Mouse (Mus musculus): ENCODE results near the gene H2al1g.
"Not testable (repeated sequence)": the region's sequence is repeated elsewhere in the genome, so short reads cannot be mapped to it uniquely, and the experiment has no call there.

H2al1g gene

GRCm38 (mm10) chrX:11317956-11318355, at the start of gene H2al1g:
Gene H2al1g (plus strand): TSS chrX:11318256.
- DNase-seq (ENCODE audit: low spot score in 2 of 2) = not testable (repeated sequence)

DNA sequence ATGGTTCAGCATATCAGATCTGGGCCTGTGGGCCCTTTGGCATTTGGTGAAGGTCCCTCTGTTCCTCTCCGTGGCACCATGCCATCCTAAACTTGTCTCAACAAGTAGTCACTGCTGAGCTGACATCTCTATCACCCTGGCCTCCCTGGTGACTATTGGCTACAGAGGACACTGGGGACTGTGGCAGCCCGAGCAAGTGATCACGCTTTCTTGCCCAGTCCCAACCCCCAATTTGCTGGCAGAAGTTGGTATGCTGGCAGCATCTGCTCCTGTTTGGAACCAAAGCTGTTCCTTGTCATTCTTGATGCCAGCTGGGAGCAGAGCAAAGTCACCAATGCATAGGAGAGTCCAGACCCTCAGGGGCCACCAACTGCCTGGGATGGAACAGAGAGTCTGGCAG, 49.0 kb upstream of the H2al1g start:
- DNase-seq (ENCODE audit: low spot score in 2 of 2) = no peak

- no peak for DNase-seq (ENCODE audit: low spot score in 2 of 2)
Measured at GRCm38 (mm10) chrX:11273190-11273589, 44.9 kb upstream of the H2al1g start.

DNA sequence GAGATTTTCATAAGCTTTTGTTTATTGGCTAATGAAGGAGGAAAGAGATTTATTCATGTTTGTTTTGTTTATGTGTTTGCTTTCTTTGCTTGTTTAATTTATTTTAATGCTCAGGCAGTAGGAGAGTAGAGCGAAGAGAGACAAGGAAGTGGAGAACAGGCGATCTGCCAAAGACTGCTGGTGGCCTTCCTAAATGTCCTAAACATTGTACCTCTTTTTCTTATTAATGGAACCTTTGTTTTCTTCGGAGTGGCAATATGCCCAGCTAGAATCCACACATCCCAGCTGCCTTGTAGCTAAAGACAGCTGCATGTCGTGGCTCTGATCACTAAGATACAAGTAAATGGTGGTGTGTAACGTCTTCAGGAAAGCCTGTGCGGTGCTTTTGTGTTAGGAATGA, 41.0 kb upstream of the H2al1g start:
- no peak for DNase-seq (ENCODE audit: low spot score in 2 of 2)

DNA sequence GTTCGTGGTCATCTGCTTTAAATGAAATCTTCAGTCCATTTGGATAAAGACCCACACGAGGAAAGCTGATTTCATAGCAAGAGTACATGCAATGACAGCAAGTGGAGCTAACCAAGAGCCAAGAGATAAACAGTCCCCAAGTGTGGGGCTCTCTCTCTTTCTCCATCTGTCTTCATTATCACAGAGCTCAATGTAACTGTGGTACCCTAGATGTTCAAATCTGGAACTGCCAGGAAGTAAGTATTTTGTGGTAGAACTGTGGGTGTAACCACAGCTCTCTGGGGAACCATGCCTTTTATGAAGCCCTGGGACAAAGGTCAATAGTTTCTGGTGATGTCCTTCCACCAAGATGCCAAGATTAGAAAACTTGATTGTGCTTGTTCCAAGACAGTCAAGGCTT, 37.3 kb upstream of the H2al1g start:
- no peak for DNase-seq (ENCODE audit: low spot score in 2 of 2)

GRCm38 (mm10) chrX:11288306-11288882, 29.7 kb upstream of the H2al1g start:
- no peak for DNase-seq (ENCODE audit: low spot score in 2 of 2)

DNA sequence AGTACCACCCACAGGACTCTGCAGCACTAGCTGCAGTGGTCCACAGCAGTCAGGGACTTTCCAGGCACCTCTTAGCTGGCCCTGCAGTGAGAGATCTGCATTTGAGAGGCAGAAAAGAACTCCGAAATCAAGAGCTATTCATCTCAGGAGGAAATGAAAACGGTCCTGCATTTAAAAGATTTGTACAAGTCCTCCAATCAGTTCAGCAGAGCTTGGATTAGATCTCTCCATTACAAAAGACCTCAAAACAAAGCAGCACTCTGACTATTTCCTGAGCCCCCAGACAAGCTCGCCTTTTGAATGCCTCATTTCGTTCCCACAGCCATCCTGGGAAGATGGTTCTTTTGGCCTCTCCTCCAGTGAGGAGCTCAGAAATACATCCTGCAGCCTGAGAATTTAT, 28.8 kb upstream of the H2al1g start:
- no peak for DNase-seq (ENCODE audit: low spot score in 2 of 2)

DNA sequence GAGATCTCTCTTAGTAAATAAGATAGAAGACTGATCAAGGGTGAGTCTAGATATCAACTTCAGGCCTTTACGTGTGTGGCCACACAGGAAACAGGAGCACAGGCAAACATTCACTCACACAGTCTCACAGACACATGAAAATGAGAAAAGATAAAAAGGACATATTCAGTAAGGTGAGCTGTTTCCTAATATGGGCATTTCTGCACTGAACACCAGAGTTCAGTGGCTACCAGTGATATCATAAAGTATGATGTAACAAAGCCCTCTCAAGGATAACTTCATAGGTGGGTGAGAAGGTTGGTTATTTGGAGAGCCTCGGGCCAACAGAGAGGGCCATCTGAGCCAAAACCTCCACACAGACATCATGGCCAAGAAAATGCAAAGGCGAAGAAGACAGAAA, 19.1 kb upstream of the H2al1g start, which contains the start of gene H2al1a:
H2al1a (plus strand) TSS at position 301 of the 400 bp plus-strand sequence.
- DNase-seq (ENCODE audit: low spot score in 2 of 2) = not testable (repeated sequence)

- DNase-seq (ENCODE audit: low spot score in 2 of 2) = not testable (repeated sequence)
Measured at GRCm38 (mm10) chrX:11302132-11302531, 15.9 kb upstream of the H2al1g start, which contains the start of gene H2al1b. Gene H2al1b (plus strand): TSS chrX:11302432.

DNA sequence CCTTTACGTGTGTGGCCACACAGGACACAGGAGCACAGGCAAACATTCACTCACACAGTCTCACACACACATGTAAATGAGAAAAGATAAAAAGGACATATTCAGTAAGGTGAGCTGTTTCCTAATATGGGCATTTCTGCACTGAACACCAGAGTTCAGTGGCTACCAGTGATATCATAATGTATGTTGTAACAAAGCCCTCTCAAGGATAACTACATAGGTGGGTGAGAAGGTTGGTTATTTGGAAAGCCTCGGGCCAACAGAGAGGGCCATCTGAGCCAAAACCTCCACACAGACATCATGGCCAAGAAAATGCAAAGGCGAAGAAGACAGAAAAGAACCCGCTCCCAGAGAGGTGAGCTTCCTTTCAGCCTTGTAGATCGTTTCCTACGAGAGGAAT, 12.7 kb upstream of the H2al1g start, which contains the start of gene H2al1c:
H2al1c (plus strand) TSS at position 301 of the 400 bp plus-strand sequence.
- DNase-seq (ENCODE audit: low spot score in 2 of 2) = not testable (repeated sequence)

DNA sequence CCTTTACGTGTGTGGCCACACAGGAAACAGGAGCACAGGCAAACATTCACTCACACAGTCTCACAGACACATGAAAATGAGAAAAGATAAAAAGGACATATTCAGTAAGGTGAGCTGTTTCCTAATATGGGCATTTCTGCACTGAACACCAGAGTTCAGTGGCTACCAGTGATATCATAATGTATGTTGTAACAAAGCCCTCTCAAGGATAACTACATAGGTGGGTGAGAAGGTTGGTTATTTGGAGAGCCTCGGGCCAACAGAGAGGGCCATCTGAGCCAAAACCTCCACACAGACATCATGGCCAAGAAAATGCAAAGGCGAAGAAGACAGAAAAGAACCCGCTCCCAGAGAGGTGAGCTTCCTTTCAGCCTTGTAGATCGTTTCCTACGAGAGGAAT, 9.5 kb upstream of the H2al1g start, which contains the start of gene H2al1d:
H2al1d (plus strand) TSS at position 301 of the 400 bp plus-strand sequence.
- not testable (repeated sequence) for DNase-seq (ENCODE audit: low spot score in 2 of 2)

- DNase-seq (ENCODE audit: low spot score in 2 of 2) = not testable (repeated sequence)
Measured at GRCm38 (mm10) chrX:11311634-11312033, 6.4 kb upstream of the H2al1g start, which contains the start of gene H2al1e. Gene H2al1e (plus strand): TSS chrX:11311934.

DNA sequence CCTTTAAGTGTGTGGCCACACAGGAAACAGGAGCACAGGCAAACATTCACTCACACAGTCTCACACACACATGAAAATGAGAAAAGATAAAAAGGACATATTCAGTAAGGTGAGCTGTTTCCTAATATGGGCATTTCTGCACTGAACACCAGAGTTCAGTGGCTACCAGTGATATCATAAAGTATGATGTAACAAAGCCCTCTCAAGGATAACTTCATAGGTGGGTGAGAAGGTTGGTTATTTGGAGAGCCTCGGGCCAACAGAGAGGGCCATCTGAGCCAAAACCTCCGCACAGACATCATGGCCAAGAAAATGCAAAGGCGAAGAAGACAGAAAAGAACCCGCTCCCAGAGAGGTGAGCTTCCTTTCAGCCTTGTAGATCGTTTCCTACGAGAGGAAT, 3.2 kb upstream of the H2al1g start, which contains the start of gene H2al1f:
H2al1f (plus strand) TSS at position 301 of the 400 bp plus-strand sequence.
- not testable (repeated sequence) for DNase-seq (ENCODE audit: low spot score in 2 of 2)

GRCm38 (mm10) chrX:11321192-11321591, 3.1 kb downstream of the H2al1g start, which contains the start of gene H2al1h:
Gene H2al1h (plus strand): TSS chrX:11321492.
- DNase-seq (ENCODE audit: low spot score in 2 of 2) = not testable (repeated sequence)

- not testable (repeated sequence) for DNase-seq (ENCODE audit: low spot score in 2 of 2)
Measured at GRCm38 (mm10) chrX:11324359-11324758, 6.3 kb downstream of the H2al1g start, which contains the start of gene H2al1i. Gene H2al1i (plus strand): TSS chrX:11324659.

DNA sequence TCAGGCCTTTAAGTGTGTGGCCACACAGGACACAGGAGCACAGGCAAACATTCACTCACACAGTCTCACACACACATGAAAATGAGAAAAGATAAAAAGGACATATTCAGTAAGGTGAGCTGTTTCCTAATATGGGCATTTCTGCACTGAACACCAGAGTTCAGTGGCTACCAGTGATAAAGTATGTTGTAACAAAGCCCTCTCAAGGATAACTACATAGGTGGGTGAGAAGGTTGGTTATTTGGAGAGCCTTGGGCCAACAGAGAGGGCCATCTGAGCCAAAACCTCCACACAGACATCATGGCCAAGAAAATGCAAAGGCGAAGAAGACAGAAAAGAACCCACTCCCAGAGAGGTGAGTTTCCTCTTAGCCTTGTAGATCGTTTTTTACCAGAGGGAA, 9.5 kb downstream of the H2al1g start, which contains the start of gene H2al1j:
H2al1j (plus strand) TSS at position 301 of the 400 bp plus-strand sequence.
- not testable (repeated sequence) for DNase-seq (ENCODE audit: low spot score in 2 of 2)

- DNase-seq (ENCODE audit: low spot score in 2 of 2) = no peak
Measured at GRCm38 (mm10) chrX:11345762-11346161, 27.7 kb downstream of the H2al1g start.

DNA sequence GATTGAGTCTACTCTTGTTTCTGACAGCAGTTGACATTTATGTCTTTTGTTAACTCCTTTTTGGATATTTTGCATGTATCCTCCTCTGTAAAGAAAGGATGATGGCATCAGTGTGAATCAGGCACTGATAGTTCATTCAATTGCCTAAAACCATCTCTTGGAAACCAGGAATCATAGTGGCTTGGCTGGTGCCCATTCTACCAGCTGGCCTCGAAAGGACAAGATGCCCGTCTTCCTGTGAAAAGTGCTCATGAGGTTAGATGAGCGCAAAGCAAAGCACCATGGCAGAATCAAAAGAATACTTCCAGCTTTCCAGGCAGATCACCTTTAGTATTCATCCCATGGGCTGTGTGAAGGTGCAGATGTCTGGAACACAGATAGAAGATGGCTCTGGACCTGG, 28.7 kb downstream of the H2al1g start:
- no peak for DNase-seq (ENCODE audit: low spot score in 2 of 2)

- DNase-seq (ENCODE audit: low spot score in 2 of 2) = no peak
Measured at GRCm38 (mm10) chrX:11360823-11361222, 42.8 kb downstream of the H2al1g start.

DNA sequence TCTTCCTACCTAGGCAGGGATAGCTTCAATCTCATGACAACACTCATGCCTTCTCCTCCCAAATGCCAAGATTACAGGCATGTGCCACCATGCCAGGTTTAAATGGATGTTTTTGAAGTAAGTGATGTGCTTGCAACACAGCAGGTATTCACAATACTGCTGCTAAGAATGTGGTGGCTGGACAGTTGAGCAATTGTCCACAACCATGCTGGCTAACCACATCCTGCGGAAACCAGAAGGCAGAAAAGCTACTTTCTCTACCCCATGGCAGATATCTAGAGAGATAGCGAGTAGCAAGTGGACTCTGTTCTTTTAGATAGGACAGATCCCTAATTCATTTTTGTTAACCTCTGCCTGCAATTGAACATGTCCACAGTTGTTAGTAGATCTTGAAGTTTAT, 43.2 kb downstream of the H2al1g start:
- no peak for DNase-seq (ENCODE audit: low spot score in 2 of 2)

GRCm38 (mm10) chrX:11363890-11364289, 45.8 kb downstream of the H2al1g start:
- DNase-seq (ENCODE audit: low spot score in 2 of 2) = no peak

DNA sequence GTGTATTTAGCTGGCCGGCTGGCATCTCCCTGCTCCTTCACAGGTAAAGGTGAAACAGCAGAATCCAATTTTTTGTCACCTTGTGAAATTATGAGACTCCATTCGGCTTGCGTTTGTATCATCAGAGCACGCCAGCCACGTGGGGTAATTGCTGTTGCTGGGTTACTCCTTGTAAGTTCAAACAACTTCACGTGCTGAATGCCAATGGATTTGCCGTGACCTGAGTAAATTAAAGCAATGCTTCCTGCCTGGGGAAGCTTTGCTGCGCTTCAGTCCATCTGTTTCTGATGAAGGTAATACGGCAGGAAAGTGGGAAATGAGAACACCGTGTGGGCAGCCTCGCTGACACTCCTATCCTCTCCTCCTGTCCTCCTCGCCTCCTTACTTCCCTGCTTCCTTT, 47.1 kb downstream of the H2al1g start:
- DNase-seq (ENCODE audit: low spot score in 2 of 2) = no peak
